Mouse (Mus musculus) forebrain, postnatal 0 days (tissue): ENCODE data around the gene Fxn. TPM values are rescaled to one million over a fixed set of nuclear protein-coding genes. Genes with fewer than 3 reads are reported as not detected.
"Not testable (repeated sequence)": the region's sequence is repeated elsewhere in the genome, so short reads cannot be mapped to it uniquely, and the experiment has no call there.

Experiments
- ATAC-seq: fragments of 200-750 bp; cut with Nextera tagmentation; 2 replicates; pipeline ENCODE4 v1.8.0; 2017; ENCODE audit warnings: mild to moderate bottlenecking, moderate library complexity
- DNase-seq: peaks from one replicate; pipeline ENCODE4 v3.0.0-alpha.2; 2015
- H3K27ac ChIP-seq: fragments of 300-500 bp; sonication (generic); 2 replicates; pipeline ENCODE4 v1.5.1; 2014; ENCODE audit warnings: low read depth, mild to moderate bottlenecking, antibody characterized with exemption, low read length, moderate library complexity, mixed read lengths
- H3K27me3 ChIP-seq: fragments of 300-500 bp; sonication (generic); 2 replicates; pipeline ENCODE4 v1.6.1; 2014; ENCODE audit warnings: mild to moderate bottlenecking, low read length, mixed read lengths; ENCODE audit not compliant: insufficient read depth
- H3K36me3 ChIP-seq: fragments of 300-500 bp; sonication (generic); 2 replicates; pipeline ENCODE4 v1.6.1; 2014; ENCODE audit warnings: mild to moderate bottlenecking, moderate library complexity; ENCODE audit not compliant: insufficient read depth
- H3K4me1 ChIP-seq: fragments of 300-500 bp; sonication (generic); 2 replicates; pipeline ENCODE4 v1.6.1; 2014; ENCODE audit warnings: antibody characterized with exemption; ENCODE audit not compliant: insufficient read depth
- H3K4me2 ChIP-seq: fragments of 300-500 bp; sonication (generic); 2 replicates; pipeline ENCODE4 v1.6.1; 2014; ENCODE audit warnings: low read depth, mild to moderate bottlenecking, moderate library complexity
- H3K4me3 ChIP-seq: fragments of 300-500 bp; sonication (generic); 2 replicates; pipeline ENCODE4 v1.5.1; 2014; ENCODE audit warnings: low read depth, low read length, mixed read lengths
- H3K9ac ChIP-seq: fragments of 300-500 bp; sonication (generic); 2 replicates; pipeline ENCODE4 v1.6.1; 2014; ENCODE audit warnings: mild to moderate bottlenecking
- H3K9me3 ChIP-seq: fragments of 300-500 bp; sonication (generic); 2 replicates; pipeline ENCODE4 v1.6.1; 2016; ENCODE audit warnings: low read length
- CTCF ChIP-seq: sonication (generic); IDR thresholded peaks from 2 replicates; pipeline ENCODE4 v1.5.1; 2016; ENCODE audit warnings: antibody characterized with exemption, control low read depth, low read depth
- WGBS: fragments of 180-500 bp; shearing (Covaris S2); extraction: QIAGEN DNeasy Blood & Tissue Kit; methylation state at CpG from one replicate; pipeline ENCODE4 v1.1.7; 2014; 5-methylcytosine and 5-hydroxymethylcytosine counted together
- polyA plus RNA-seq: library from polyadenylated mRNA; unstranded; fragments of >200 nt; fragmentation: Nextera tagmentation; extraction: Ambion mirVana; gene quantifications from 2 replicates; pipeline ENCODE4 v1.2.1, GENCODE M21; 2015
- total RNA-seq: library from RNA; depleted of rRNA; stranded (reverse); fragments of >200 nt; gene quantifications from 2 replicates; pipeline ENCODE4 v1.2.3, GENCODE M21; 2014

The Fxn gene
- total and polyA plus RNA-seq, 2 experiments from 2014 or later, result 26.0 to 33.4 TPM

GRCm38 (mm10) chr19:24241799-24242546 lies 38.4 kb downstream of the Fxn start:
- H3K36me3 ChIP-seq, result no peaks in the 10 kb centered on the region
- 44% methylated on average over 14 of the region's 14 CpGs for WGBS
- H3K27me3 ChIP-seq, result no peaks in the 10 kb centered on the region

GRCm38 (mm10) chr19:24241271-24241670 lies 39.1 kb downstream of the Fxn start:
- H3K4me1 ChIP-seq, result no peaks in the 10 kb centered on the region
- no peak overlapping the region for H3K4me3 ChIP-seq
- ATAC-seq (no peak), DNase-seq (no peak)
- H3K9ac ChIP-seq, result no peak overlapping the region
- no peak for TF ChIP-seq CTCF
- no peak overlapping the region for H3K27ac ChIP-seq
- H3K36me3 ChIP-seq, result no peaks in the 10 kb centered on the region
- H3K4me2 ChIP-seq, result no peak overlapping the region
- no peaks in the 10 kb centered on the region for H3K27me3 ChIP-seq
- H3K9me3 ChIP-seq, result no peaks in the 10 kb centered on the region
- WGBS, result 84% methylated on average over 8 of the region's 8 CpGs

More at GRCm38 (mm10) chr19:24241799-24242546, 38.4 kb downstream of the Fxn start:
- Histone ChIP-seq H3K9me3 (no peaks in the 10 kb centered on the region), H3K4me2 (no peak overlapping the region), H3K9ac (no peak overlapping the region), H3K4me3 (no peak overlapping the region), H3K27ac (no peak overlapping the region), H3K4me1 (no peaks in the 10 kb centered on the region)
- no peak for TF ChIP-seq CTCF
- ATAC-seq (no peak), DNase-seq (no peak)

- 83% methylated on average over 4 of the region's 4 CpGs for WGBS
- no peak for TF ChIP-seq CTCF
- Histone ChIP-seq H3K4me1 (no peaks in the 10 kb centered on the region), H3K4me2 (no peak overlapping the region), H3K27me3 (no peaks in the 10 kb centered on the region), H3K9me3 (no peaks in the 10 kb centered on the region), H3K9ac (no peak overlapping the region), H3K4me3 (no peak overlapping the region), H3K36me3 (no peaks in the 10 kb centered on the region), H3K27ac (no peak overlapping the region)
- no peak for ATAC-seq
- DNase-seq, result no peak
These were observed 42.4 kb downstream of the Fxn start for GRCm38 (mm10) chr19:24238011-24238410.

- not testable (repeated sequence) for H3K4me2 ChIP-seq, H3K9me3 ChIP-seq, H3K4me1 ChIP-seq, DNase-seq, H3K27ac ChIP-seq, ATAC-seq, H3K27me3 ChIP-seq, H3K4me3 ChIP-seq, H3K36me3 ChIP-seq, H3K9ac ChIP-seq
- 97% methylated on average over 1 of the region's 1 CpGs for WGBS
These were observed 48.0 kb downstream of the Fxn start for GRCm38 (mm10) chr19:24232356-24232755.

GRCm38 (mm10) chr19:24225305-24225696 lies 55.1 kb downstream of the Fxn start:
- Histone ChIP-seq H3K36me3 (no peaks in the 10 kb centered on the region), H3K4me3 (peak overlapping the region; percentile 49), H3K4me2 (peak overlapping the region; percentile 88), H3K4me1 (no peaks in the 10 kb centered on the region), H3K9ac (no peak overlapping the region; the same call in 1 of the 2 replicates), H3K9me3 (no peaks in the 10 kb centered on the region), H3K27me3 (peaks cover 21% of the 10 kb centered on the region), H3K27ac (no peak overlapping the region)
- TF ChIP-seq CTCF, result no peak
- no peak for ATAC-seq
- DNase-seq, result no peak
- under 1% methylated on average over 17 of the region's 17 CpGs for WGBS

GRCm38 (mm10) chr19:24224500-24225304 lies 55.7 kb downstream of the Fxn start, which contains the start of gene Tjp2:
Gene Tjp2 (minus strand): TSS chr19:24225030.
- H3K27me3 ChIP-seq, result peaks cover 21% of the 10 kb centered on the region
- peak within 1 kb of the TSS; percentile 49 for H3K4me3 ChIP-seq
- H3K27ac ChIP-seq, result no peak within 1 kb of the TSS
- H3K9ac ChIP-seq, result peak within 1 kb of the TSS; percentile 42
- 4% methylated on average over 58 of the region's 59 CpGs for WGBS
- peak; percentile 23 for DNase-seq
- H3K4me2 ChIP-seq, result peak within 1 kb of the TSS; percentile 88
- peak; percentile 34 for ATAC-seq
- H3K4me1 ChIP-seq, result no peaks in the 10 kb centered on the region
- H3K36me3 ChIP-seq, result no peaks in the 10 kb centered on the region
- TF ChIP-seq CTCF, result peak; percentile 69
- no peaks in the 10 kb centered on the region for H3K9me3 ChIP-seq

- Histone ChIP-seq H3K36me3 (no peaks in the 10 kb centered on the region), H3K9ac (no peak overlapping the region), H3K4me1 (peaks cover 2% of the 10 kb centered on the region; the same call in 1 of the 2 replicates), H3K27ac (no peak overlapping the region), H3K4me3 (peak overlapping the region; percentile 49; the same call in 1 of the 2 replicates), H3K9me3 (no peaks in the 10 kb centered on the region), H3K27me3 (peaks cover 21% of the 10 kb centered on the region), H3K4me2 (peak overlapping the region; percentile 88)
- WGBS, result 23% methylated on average over 11 of the region's 11 CpGs
- ATAC-seq (no peak), DNase-seq (no peak)
- no peak for TF ChIP-seq CTCF
These were observed 56.6 kb downstream of the Fxn start for GRCm38 (mm10) chr19:24223851-24224251.
